Mouse (Mus musculus) kidney, embryonic 16.5 days (tissue): ENCODE data around the gene Dlk1. TPM values are rescaled to one million over a fixed set of nuclear protein-coding genes. Genes with fewer than 3 reads are reported as not detected.
A peak's percentile ranks its signal among the peaks of the same experiment; 100 is the strongest.

Experiments used
- ATAC-seq: fragments of 200-750 bp; cut with Nextera tagmentation; 2 replicates; pipeline ENCODE4 v1.8.0; 2017; ENCODE audit warnings: moderate TSS enrichment; ENCODE audit not compliant: low FRiP score, low TSS enrichment
- H3K27ac ChIP-seq: fragments of 300-500 bp; sonication (generic); 2 replicates; pipeline ENCODE4 v1.5.1; 2014; ENCODE audit warnings: low read length
- H3K27me3 ChIP-seq: fragments of 300-500 bp; sonication (generic); 2 replicates; pipeline ENCODE4 v1.6.1; 2014; ENCODE audit warnings: low read length, control low read depth, mixed read lengths; ENCODE audit not compliant: insufficient read depth
- H3K36me3 ChIP-seq: fragments of 300-500 bp; sonication (generic); 2 replicates; pipeline ENCODE4 v1.6.1; 2014; ENCODE audit warnings: low read length, control low read depth, mixed read lengths; ENCODE audit not compliant: insufficient read depth
- H3K4me1 ChIP-seq: fragments of 300-500 bp; sonication (generic); 2 replicates; pipeline ENCODE4 v1.6.1; 2014; ENCODE audit warnings: low read length, control low read depth, mixed read lengths; ENCODE audit not compliant: insufficient read depth
- H3K4me2 ChIP-seq: fragments of 300-500 bp; sonication (generic); replicated peaks from 2 replicates; pipeline ENCODE4 v1.6.1; 2014; ENCODE audit warnings: low read depth, low read length
- H3K4me3 ChIP-seq: fragments of 300-500 bp; sonication (generic); 2 replicates; pipeline ENCODE4 v1.5.1; 2014; ENCODE audit warnings: mild to moderate bottlenecking, low read length
- H3K9ac ChIP-seq: fragments of 300-500 bp; sonication (generic); replicated peaks from 2 replicates; pipeline ENCODE4 v1.6.1; 2014; ENCODE audit warnings: low read length
- H3K9me3 ChIP-seq: fragments of 300-500 bp; sonication (generic); 2 replicates; pipeline ENCODE4 v1.6.1; 2016; ENCODE audit warnings: low read length, control low read depth
- WGBS: fragments of 180-500 bp; shearing (Covaris S2); extraction: QIAGEN DNeasy Blood & Tissue Kit; methylation state at CpG from one replicate; pipeline ENCODE4 v1.1.7; 2014; 5-methylcytosine and 5-hydroxymethylcytosine counted together
- polyA plus RNA-seq: library from polyadenylated mRNA; unstranded; fragments of >200 nt; fragmentation: Nextera tagmentation; extraction: Ambion mirVana; gene quantifications from 2 replicates; pipeline ENCODE4 v1.2.1, GENCODE M21; 2015

Gene Dlk1
- polyA plus RNA-seq, 1 experiment from 2014 or later: 111 TPM

GRCm38 (mm10) chr12:109449421-109450411 lies 2.9 kb upstream of the Dlk1 start:
- Histone ChIP-seq H3K27me3 (peaks cover 49% of the 10 kb centered on the region), H3K36me3 (no peaks in the 10 kb centered on the region), H3K4me1 (peaks cover 49% of the 10 kb centered on the region), H3K4me3 (peak overlapping the region; percentile 41), H3K9me3 (no peaks in the 10 kb centered on the region), H3K9ac (peak overlapping the region; percentile 59), H3K4me2 (peak overlapping the region; percentile 67), H3K27ac (peak overlapping the region; percentile 54; the same call in 1 of the 2 replicates)
- under 1% methylated on average over 29 of the region's 30 CpGs for WGBS
- ATAC-seq: peak; percentile 62

GRCm38 (mm10) chr12:109453065-109453997 lies 708 bp downstream of the Dlk1 start:
- H3K27ac ChIP-seq: no peak overlapping the region
- ATAC-seq: peak; percentile 42; the same call in 1 of the 2 replicates
- H3K36me3 ChIP-seq: no peaks in the 10 kb centered on the region
- peak overlapping the region; percentile 51 for H3K4me3 ChIP-seq
- H3K9ac ChIP-seq: peak overlapping the region; percentile 58
- under 1% methylated on average over 64 of the region's 96 CpGs for WGBS
- H3K9me3 ChIP-seq: no peaks in the 10 kb centered on the region
- peaks cover 78% of the 10 kb centered on the region for H3K27me3 ChIP-seq
- peaks cover 36% of the 10 kb centered on the region for H3K4me1 ChIP-seq
- peak overlapping the region; percentile 88 for H3K4me2 ChIP-seq

GRCm38 (mm10) chr12:109454137-109454536 lies 1.5 kb downstream of the Dlk1 start:
- no peaks in the 10 kb centered on the region for H3K36me3 ChIP-seq
- peak overlapping the region; percentile 88 for H3K4me2 ChIP-seq
- ATAC-seq: no peak
- 16% methylated on average over 13 of the region's 13 CpGs for WGBS
- no peak overlapping the region for H3K9ac ChIP-seq
- H3K27ac ChIP-seq: no peak overlapping the region
- peak overlapping the region; percentile 51 for H3K4me3 ChIP-seq
- H3K9me3 ChIP-seq: no peaks in the 10 kb centered on the region
- H3K27me3 ChIP-seq: peaks cover 86% of the 10 kb centered on the region
- peaks cover 39% of the 10 kb centered on the region for H3K4me1 ChIP-seq

- H3K9me3 ChIP-seq: no peaks in the 10 kb centered on the region
- 22% methylated on average over 9 of the region's 9 CpGs for WGBS
- H3K27ac ChIP-seq: no peak overlapping the region
- ATAC-seq: no peak
- H3K36me3 ChIP-seq: no peaks in the 10 kb centered on the region
- H3K4me1 ChIP-seq: peaks cover 30% of the 10 kb centered on the region
- H3K4me3 ChIP-seq: no peak overlapping the region
- H3K9ac ChIP-seq: no peak overlapping the region
- H3K27me3 ChIP-seq: peaks cover 88% of the 10 kb centered on the region
- no peak overlapping the region for H3K4me2 ChIP-seq
Observed at GRCm38 (mm10) chr12:109456531-109457202, 4.0 kb downstream of the Dlk1 start.

GRCm38 (mm10) chr12:109457836-109458235 lies 5.2 kb downstream of the Dlk1 start:
- no peak overlapping the region for H3K9ac ChIP-seq
- H3K27me3 ChIP-seq: peaks cover 76% of the 10 kb centered on the region
- no peak overlapping the region for H3K4me2 ChIP-seq
- WGBS: 61% methylated on average over 8 of the region's 8 CpGs
- H3K4me3 ChIP-seq: no peak overlapping the region
- H3K9me3 ChIP-seq: no peaks in the 10 kb centered on the region
- no peaks in the 10 kb centered on the region for H3K36me3 ChIP-seq
- H3K27ac ChIP-seq: no peak overlapping the region
- peaks cover 27% of the 10 kb centered on the region for H3K4me1 ChIP-seq
- no peak for ATAC-seq

- H3K27me3 ChIP-seq: peaks cover 65% of the 10 kb centered on the region
- no peak overlapping the region for H3K27ac ChIP-seq
- no peak for ATAC-seq
- WGBS: 33% methylated on average over 10 of the region's 10 CpGs
- no peaks in the 10 kb centered on the region for H3K36me3 ChIP-seq
- peaks cover 18% of the 10 kb centered on the region for H3K4me1 ChIP-seq
- H3K4me3 ChIP-seq: no peak overlapping the region
- H3K9ac ChIP-seq: no peak overlapping the region
- H3K9me3 ChIP-seq: no peaks in the 10 kb centered on the region
- H3K4me2 ChIP-seq: no peak overlapping the region
Observed at GRCm38 (mm10) chr12:109458896-109459295, 6.3 kb downstream of the Dlk1 start.

GRCm38 (mm10) chr12:109459481-109460401 lies 7.1 kb downstream of the Dlk1 start:
- peak overlapping the region; percentile 35; the same call in 1 of the 2 replicates for H3K9ac ChIP-seq
- 0 out of 2 replicates have a peak, but pooled peaks have one; percentile 16 for ATAC-seq
- WGBS: 42% methylated on average over 49 of the region's 49 CpGs
- no peaks in the 10 kb centered on the region for H3K9me3 ChIP-seq
- H3K27me3 ChIP-seq: peaks cover 57% of the 10 kb centered on the region
- H3K4me2 ChIP-seq: peak overlapping the region; percentile 38
- H3K36me3 ChIP-seq: no peaks in the 10 kb centered on the region
- H3K4me1 ChIP-seq: peaks cover 18% of the 10 kb centered on the region
- H3K4me3 ChIP-seq: peak overlapping the region; percentile 13; the same call in 1 of the 2 replicates
- no peak overlapping the region for H3K27ac ChIP-seq

GRCm38 (mm10) chr12:109462594-109462993 lies 10.0 kb downstream of the Dlk1 start:
- Histone ChIP-seq H3K27me3 (peaks cover 29% of the 10 kb centered on the region), H3K4me3 (no peak overlapping the region), H3K36me3 (no peaks in the 10 kb centered on the region), H3K9me3 (no peaks in the 10 kb centered on the region), H3K27ac (no peak overlapping the region), H3K4me2 (no peak overlapping the region), H3K4me1 (peaks cover 14% of the 10 kb centered on the region), H3K9ac (no peak overlapping the region)
- no peak for ATAC-seq
- WGBS: 73% methylated on average over 10 of the region's 10 CpGs
